Mouse (Mus musculus): ENCODE data around the gene Aqp5.

Aqp5 gene

DNA sequence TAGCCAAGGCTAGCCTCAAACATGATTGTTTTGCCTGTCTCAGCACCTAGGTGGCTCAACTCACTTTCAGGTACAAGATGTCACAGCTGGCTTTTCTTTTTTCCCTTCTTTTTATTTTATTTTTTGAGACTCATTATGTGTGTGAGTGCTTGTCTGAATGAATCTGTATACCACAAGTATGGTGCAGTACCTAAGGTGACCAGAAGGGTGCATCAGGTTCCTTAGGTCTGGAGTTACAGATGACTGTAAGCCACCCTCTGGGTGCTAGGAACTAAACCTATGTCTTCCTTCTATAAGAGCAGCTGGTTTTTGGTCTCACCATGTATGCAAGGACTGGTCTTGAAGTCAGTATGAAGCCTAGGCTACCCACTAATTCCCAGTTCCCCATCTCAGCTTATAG is 41.0 kb downstream of the Aqp5 start:
- no peak for DNase-seq (ENCODE audit: extremely low read depth, insufficient read length, low spot score)

- DNase-seq (ENCODE audit: extremely low read depth, insufficient read length, low spot score) = no peak
Measured at GRCm38 (mm10) chr15:99634702-99635101, 44.1 kb downstream of the Aqp5 start.

DNA sequence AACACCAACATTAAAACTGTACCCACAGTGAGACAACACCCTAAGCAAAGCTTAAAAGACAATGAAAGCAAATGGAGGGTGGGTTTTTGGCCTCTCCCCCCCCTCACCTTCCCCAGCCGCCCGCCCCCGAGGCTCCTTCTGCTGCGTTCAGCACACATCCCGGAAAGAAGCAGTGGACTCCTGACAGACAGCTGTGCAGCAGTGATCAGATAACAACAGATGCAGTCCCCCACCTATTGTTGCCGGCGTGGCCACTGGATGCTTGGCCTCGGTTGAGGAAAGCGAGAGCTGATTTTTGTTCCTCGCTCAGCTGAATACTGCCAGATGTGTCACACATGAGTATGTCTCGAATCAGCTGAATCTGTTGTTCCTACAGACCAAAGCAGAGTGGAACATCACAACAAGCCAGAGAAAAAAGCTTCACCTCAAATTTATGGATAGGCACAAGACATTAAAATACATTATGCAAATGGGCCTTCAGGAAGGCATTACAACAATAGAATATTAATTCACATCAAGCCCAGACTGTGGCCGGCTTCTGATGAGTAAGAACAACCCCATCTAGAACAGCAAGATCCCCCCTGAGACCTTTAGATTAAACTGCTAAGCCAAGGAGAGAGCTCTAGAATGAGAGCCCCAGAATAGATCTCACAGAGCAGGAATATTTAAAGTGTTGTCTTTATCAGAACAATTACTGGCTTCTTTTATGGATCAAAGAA is 47.0 kb downstream of the Aqp5 start:
- no peak for DNase-seq (ENCODE audit: extremely low read depth, insufficient read length, low spot score)

- no peak for DNase-seq (ENCODE audit: extremely low read depth, insufficient read length, low spot score)
Measured at GRCm38 (mm10) chr15:99638124-99638485, 47.5 kb downstream of the Aqp5 start.

GRCm38 (mm10) chr15:99642622-99643021 is 52.0 kb downstream of the Aqp5 start:
- no peak for DNase-seq (ENCODE audit: extremely low read depth, insufficient read length, low spot score)

- no peak for DNase-seq (ENCODE audit: extremely low read depth, insufficient read length, low spot score)
Measured at GRCm38 (mm10) chr15:99643832-99644231, 53.2 kb downstream of the Aqp5 start.
